Mouse (Mus musculus): ENCODE measurements around the gene Krt7. TPM values are rescaled to one million over a fixed set of nuclear protein-coding genes. Genes with fewer than 3 reads are reported as not detected.

Gene Krt7
- polyA plus RNA-seq, 1 experiment from 2014 or later: 131 TPM

DNA sequence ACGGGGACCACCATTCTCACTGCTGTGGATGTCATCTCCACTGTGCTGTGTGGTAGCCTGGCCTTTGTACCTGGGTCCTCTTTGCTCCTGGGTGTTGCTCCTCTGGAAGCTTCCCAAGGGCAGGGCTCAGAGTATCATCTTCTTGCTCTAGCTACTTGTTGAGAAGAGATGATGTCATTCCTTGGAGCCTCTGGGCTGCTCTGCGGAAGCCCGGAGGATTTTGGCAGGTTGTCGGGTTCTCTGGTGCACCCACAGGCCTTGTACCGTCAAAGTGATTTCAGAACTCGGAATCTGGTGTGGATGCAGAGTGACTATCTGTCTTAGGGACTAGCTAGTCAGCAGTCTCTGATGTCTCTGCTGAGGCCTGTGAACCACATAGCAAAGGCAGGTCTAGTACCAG is 25.8 kb upstream of the Krt7 start:
- ATAC-seq (ENCODE audit: insufficient number of reproducible peaks, insufficient read depth, low FRiP score, low read depth): no peak
- Histone ChIP-seq H3K4me3 (ENCODE audit: low read depth, low read length) (no peak overlapping the region), H3K9me3 (ENCODE audit: control insufficient read depth, low read depth, low read length) (no peaks in the 10 kb centered on the region), H3K4me1 (ENCODE audit: control insufficient read depth, insufficient read depth, low read length) (peaks cover 9% of the 10 kb centered on the region; the same call in 1 of the 2 replicates), H3K27ac (ENCODE audit: low read length) (no peak overlapping the region), H3K27me3 (ENCODE audit: control insufficient read depth, insufficient read depth, low read length) (no peaks in the 10 kb centered on the region), H3K4me2 (replicated peaks; ENCODE audit: low read depth, low read length) (no peak overlapping the region), H3K9ac (replicated peaks; ENCODE audit: low read depth, low read length) (no peak overlapping the region), H3K36me3 (ENCODE audit: control insufficient read depth, insufficient read depth, low read length) (no peaks in the 10 kb centered on the region)
- 81% methylated on average over 6 of the region's 6 CpGs for WGBS

DNA sequence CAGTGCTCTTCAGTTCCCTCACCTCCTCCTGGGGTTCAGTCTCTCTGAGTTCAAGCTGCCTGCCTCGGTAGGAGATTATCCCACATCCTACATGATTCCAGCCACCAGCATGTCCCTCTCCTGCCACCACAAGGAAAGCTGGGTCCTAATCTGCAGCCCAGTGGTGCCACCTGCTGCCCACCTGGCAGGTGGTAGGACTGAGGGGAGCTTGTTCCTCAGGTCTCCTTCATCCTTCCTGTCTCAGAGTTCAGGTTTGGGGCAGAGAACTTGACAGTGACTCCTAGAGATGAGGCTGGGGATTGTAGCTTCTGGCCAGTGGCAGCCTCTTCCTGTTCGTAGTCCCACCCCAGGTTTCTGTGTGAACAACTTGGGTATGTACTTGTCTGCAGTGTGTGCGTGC is 23.7 kb upstream of the Krt7 start:
- Histone ChIP-seq H3K9ac (replicated peaks; ENCODE audit: low read depth, low read length) (no peak overlapping the region), H3K4me1 (ENCODE audit: control insufficient read depth, insufficient read depth, low read length) (peaks cover 6% of the 10 kb centered on the region; the same call in 1 of the 2 replicates), H3K9me3 (ENCODE audit: control insufficient read depth, low read depth, low read length) (no peaks in the 10 kb centered on the region), H3K4me2 (replicated peaks; ENCODE audit: low read depth, low read length) (no peak overlapping the region), H3K27ac (ENCODE audit: low read length) (no peak overlapping the region), H3K36me3 (ENCODE audit: control insufficient read depth, insufficient read depth, low read length) (no peaks in the 10 kb centered on the region), H3K4me3 (ENCODE audit: low read depth, low read length) (no peak overlapping the region), H3K27me3 (ENCODE audit: control insufficient read depth, insufficient read depth, low read length) (no peaks in the 10 kb centered on the region)
- 55% methylated on average over 3 of the region's 3 CpGs for WGBS
- ATAC-seq (ENCODE audit: insufficient number of reproducible peaks, insufficient read depth, low FRiP score, low read depth): no peak

DNA sequence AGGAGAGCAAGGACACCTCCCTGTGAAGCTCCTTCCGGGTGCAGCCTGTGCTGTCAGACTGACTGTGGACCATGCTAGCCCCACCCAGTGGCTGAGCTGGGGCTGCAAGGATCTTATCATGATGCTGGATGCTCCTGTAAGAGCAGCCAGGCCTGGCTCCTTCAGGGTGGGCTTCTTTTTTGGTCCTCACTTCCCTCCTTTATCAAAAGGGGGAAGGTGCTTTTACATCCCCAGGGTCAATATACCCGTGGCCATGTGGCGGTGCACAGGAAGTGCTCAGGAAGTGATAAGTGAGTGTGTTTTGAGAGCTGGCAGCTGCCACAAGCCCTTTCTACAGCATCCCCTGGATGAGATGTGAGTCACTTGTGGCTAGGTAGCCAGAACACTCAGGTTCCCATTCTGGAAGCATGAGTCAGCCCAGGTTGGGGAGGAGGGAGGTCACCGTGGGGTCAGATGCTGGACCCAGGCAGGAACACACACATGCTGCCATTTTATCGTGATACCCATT is 22.8 kb upstream of the Krt7 start:
- ATAC-seq (ENCODE audit: insufficient number of reproducible peaks, insufficient read depth, low FRiP score, low read depth): 0 out of 2 replicates have a peak, but pooled peaks have one; percentile 31
- Histone ChIP-seq H3K36me3 (ENCODE audit: control insufficient read depth, insufficient read depth, low read length) (no peaks in the 10 kb centered on the region), H3K4me3 (ENCODE audit: low read depth, low read length) (no peak overlapping the region), H3K4me1 (ENCODE audit: control insufficient read depth, insufficient read depth, low read length) (peaks cover 6% of the 10 kb centered on the region; the same call in 1 of the 2 replicates), H3K27ac (ENCODE audit: low read length) (no peak overlapping the region), H3K27me3 (ENCODE audit: control insufficient read depth, insufficient read depth, low read length) (no peaks in the 10 kb centered on the region), H3K9me3 (ENCODE audit: control insufficient read depth, low read depth, low read length) (no peaks in the 10 kb centered on the region), H3K9ac (replicated peaks; ENCODE audit: low read depth, low read length) (no peak overlapping the region), H3K4me2 (replicated peaks; ENCODE audit: low read depth, low read length) (no peak overlapping the region)
- 34% methylated on average over 5 of the region's 5 CpGs for WGBS

DNA sequence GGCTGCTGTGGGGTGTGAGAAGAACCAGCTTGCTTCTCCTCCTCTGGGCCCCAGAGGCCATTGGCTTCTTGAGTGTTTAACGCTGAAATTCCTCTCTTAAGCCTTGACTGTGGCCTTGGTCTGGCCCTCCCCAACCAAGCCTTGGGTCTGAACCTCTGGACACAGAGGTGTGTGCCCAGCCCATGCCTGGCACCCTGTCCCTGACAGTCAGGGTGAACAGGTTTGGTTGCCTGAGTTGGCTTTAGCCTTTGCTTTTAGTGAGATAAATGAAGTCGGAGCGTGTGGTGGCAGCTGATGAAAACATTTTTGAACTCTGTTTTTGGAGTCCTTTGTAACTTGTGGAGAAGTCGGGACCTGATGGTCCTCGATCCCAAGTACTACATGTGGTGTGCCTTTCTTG is 20.6 kb upstream of the Krt7 start:
- Histone ChIP-seq H3K9ac (replicated peaks; ENCODE audit: low read depth, low read length) (no peak overlapping the region), H3K4me1 (ENCODE audit: control insufficient read depth, insufficient read depth, low read length) (peaks cover 6% of the 10 kb centered on the region; the same call in 1 of the 2 replicates), H3K27ac (ENCODE audit: low read length) (no peak overlapping the region), H3K9me3 (ENCODE audit: control insufficient read depth, low read depth, low read length) (no peaks in the 10 kb centered on the region), H3K36me3 (ENCODE audit: control insufficient read depth, insufficient read depth, low read length) (no peaks in the 10 kb centered on the region), H3K4me2 (replicated peaks; ENCODE audit: low read depth, low read length) (no peak overlapping the region), H3K4me3 (ENCODE audit: low read depth, low read length) (no peak overlapping the region), H3K27me3 (ENCODE audit: control insufficient read depth, insufficient read depth, low read length) (no peaks in the 10 kb centered on the region)
- ATAC-seq (ENCODE audit: insufficient number of reproducible peaks, insufficient read depth, low FRiP score, low read depth): no peak
- 77% methylated on average over 5 of the region's 5 CpGs for WGBS

DNA sequence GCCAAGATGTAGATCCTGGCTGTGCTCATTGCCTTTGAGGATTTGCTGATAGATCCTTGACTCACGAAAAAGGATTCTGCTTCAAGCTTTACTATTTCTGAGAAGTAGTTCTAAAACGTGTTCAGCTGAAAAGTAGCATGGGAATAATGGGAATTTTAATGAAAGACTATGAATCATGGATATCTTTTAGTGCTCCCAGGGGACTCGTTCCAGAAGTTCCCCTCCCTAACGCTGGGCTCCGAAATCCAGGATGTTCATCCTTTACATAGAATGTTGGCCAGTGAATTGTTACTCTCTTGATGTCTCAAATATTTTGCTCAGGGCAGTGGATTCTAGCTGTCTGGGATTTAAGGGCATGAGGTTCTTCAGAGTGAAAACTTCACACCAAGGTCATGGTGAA is 18.6 kb upstream of the Krt7 start:
- Histone ChIP-seq H3K27me3 (ENCODE audit: control insufficient read depth, insufficient read depth, low read length) (no peaks in the 10 kb centered on the region), H3K27ac (ENCODE audit: low read length) (no peak overlapping the region), H3K9me3 (ENCODE audit: control insufficient read depth, low read depth, low read length) (no peaks in the 10 kb centered on the region)

DNA sequence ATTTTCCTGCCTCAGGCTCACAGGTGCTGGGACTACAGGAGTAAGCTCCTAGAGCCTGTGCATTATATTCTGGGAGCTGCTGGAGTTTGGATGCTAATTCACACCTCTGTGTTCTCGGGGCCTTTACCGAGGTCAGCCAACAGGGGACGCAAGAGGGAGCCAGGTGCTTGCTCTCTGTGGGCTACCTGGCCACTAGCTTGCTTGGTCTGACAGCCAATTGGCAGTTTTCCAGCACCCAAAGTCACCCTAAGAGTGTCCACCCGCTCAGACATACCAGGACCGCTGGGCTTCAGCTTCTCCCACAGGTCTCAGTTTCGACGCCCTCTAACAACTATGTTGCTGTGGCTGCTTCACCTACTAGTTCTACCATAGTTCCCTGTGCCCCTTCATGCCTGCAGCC is 15.9 kb upstream of the Krt7 start:
- no peak overlapping the region for H3K4me3 ChIP-seq (ENCODE audit: low read depth, low read length)
- no peak for ATAC-seq (ENCODE audit: insufficient number of reproducible peaks, insufficient read depth, low FRiP score, low read depth)
- H3K36me3 ChIP-seq (ENCODE audit: control insufficient read depth, insufficient read depth, low read length): no peaks in the 10 kb centered on the region
- H3K27ac ChIP-seq (ENCODE audit: low read length): no peak overlapping the region
- no peaks in the 10 kb centered on the region for H3K27me3 ChIP-seq (ENCODE audit: control insufficient read depth, insufficient read depth, low read length)
- H3K9ac ChIP-seq (replicated peaks; ENCODE audit: low read depth, low read length): no peak overlapping the region
- H3K4me2 ChIP-seq (replicated peaks; ENCODE audit: low read depth, low read length): no peak overlapping the region
- H3K4me1 ChIP-seq (ENCODE audit: control insufficient read depth, insufficient read depth, low read length): no peaks in the 10 kb centered on the region
- WGBS: 61% methylated on average over 7 of the region's 7 CpGs
- no peaks in the 10 kb centered on the region for H3K9me3 ChIP-seq (ENCODE audit: control insufficient read depth, low read depth, low read length)

More for the DNA sequence above, 18.6 kb upstream of the Krt7 start:
- 86% methylated on average over 5 of the region's 5 CpGs for WGBS
- H3K4me1 ChIP-seq (ENCODE audit: control insufficient read depth, insufficient read depth, low read length): peaks cover 6% of the 10 kb centered on the region; the same call in 1 of the 2 replicates
- H3K36me3 ChIP-seq (ENCODE audit: control insufficient read depth, insufficient read depth, low read length): no peaks in the 10 kb centered on the region
- ATAC-seq (ENCODE audit: insufficient number of reproducible peaks, insufficient read depth, low FRiP score, low read depth): no peak
- no peak overlapping the region for H3K4me3 ChIP-seq (ENCODE audit: low read depth, low read length)
- H3K4me2 ChIP-seq (replicated peaks; ENCODE audit: low read depth, low read length): no peak overlapping the region
- H3K9ac ChIP-seq (replicated peaks; ENCODE audit: low read depth, low read length): no peak overlapping the region

DNA sequence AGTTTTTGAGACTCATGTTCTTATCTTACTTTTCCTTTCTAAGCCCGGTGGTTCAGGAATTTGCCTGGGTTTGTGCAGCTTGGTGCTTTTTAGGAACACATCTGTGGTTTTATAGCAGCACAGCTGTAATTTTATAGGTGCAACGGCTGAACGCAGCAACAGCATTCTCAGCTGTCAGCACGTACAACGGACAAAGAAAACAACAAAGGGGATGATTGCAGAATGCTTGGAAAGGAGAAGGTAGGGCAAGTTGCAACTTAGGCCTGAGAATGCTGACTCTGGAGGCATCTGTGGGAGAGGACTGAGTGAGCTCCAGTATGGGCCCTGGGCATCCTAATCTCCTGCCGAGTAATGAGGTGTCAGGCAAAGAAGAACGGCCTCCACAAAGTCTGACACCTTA is 14.4 kb upstream of the Krt7 start:
- H3K27ac ChIP-seq (ENCODE audit: low read length): no peak overlapping the region
- no peak overlapping the region for H3K9ac ChIP-seq (replicated peaks; ENCODE audit: low read depth, low read length)
- no peak overlapping the region for H3K4me2 ChIP-seq (replicated peaks; ENCODE audit: low read depth, low read length)
- H3K36me3 ChIP-seq (ENCODE audit: control insufficient read depth, insufficient read depth, low read length): no peaks in the 10 kb centered on the region
- no peaks in the 10 kb centered on the region for H3K9me3 ChIP-seq (ENCODE audit: control insufficient read depth, low read depth, low read length)
- no peaks in the 10 kb centered on the region for H3K4me1 ChIP-seq (ENCODE audit: control insufficient read depth, insufficient read depth, low read length)
- WGBS: 53% methylated on average over 7 of the region's 7 CpGs
- no peak overlapping the region for H3K4me3 ChIP-seq (ENCODE audit: low read depth, low read length)
- ATAC-seq (ENCODE audit: insufficient number of reproducible peaks, insufficient read depth, low FRiP score, low read depth): no peak
- H3K27me3 ChIP-seq (ENCODE audit: control insufficient read depth, insufficient read depth, low read length): no peaks in the 10 kb centered on the region

DNA sequence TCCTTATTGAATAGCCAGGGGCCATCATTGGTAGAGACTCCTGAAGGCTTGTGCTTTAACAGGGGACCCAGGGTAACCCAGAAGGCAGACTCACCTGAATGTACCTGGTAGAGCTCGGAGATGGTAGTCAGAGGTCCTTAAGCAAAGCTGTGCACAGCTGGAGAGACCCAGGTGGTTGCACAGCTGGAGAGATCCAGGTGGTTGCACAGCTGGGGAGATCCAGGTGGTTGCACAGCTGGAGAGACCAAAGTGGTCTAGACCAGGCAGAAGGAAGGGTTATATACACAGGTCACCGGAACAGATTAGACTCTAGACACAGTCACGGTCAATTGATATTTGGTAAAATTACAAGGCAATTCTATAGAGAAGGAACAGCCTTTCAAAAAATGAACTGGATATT is 13.9 kb upstream of the Krt7 start:
- H3K36me3 ChIP-seq (ENCODE audit: control insufficient read depth, insufficient read depth, low read length): no peaks in the 10 kb centered on the region
- H3K4me2 ChIP-seq (replicated peaks; ENCODE audit: low read depth, low read length): no peak overlapping the region
- H3K4me3 ChIP-seq (ENCODE audit: low read depth, low read length): no peak overlapping the region
- H3K9me3 ChIP-seq (ENCODE audit: control insufficient read depth, low read depth, low read length): no peaks in the 10 kb centered on the region
- H3K27ac ChIP-seq (ENCODE audit: low read length): no peak overlapping the region
- no peaks in the 10 kb centered on the region for H3K27me3 ChIP-seq (ENCODE audit: control insufficient read depth, insufficient read depth, low read length)
- H3K4me1 ChIP-seq (ENCODE audit: control insufficient read depth, insufficient read depth, low read length): no peaks in the 10 kb centered on the region
- H3K9ac ChIP-seq (replicated peaks; ENCODE audit: low read depth, low read length): no peak overlapping the region
- no peak for ATAC-seq (ENCODE audit: insufficient number of reproducible peaks, insufficient read depth, low FRiP score, low read depth)
- WGBS: 67% methylated on average over 3 of the region's 3 CpGs

DNA sequence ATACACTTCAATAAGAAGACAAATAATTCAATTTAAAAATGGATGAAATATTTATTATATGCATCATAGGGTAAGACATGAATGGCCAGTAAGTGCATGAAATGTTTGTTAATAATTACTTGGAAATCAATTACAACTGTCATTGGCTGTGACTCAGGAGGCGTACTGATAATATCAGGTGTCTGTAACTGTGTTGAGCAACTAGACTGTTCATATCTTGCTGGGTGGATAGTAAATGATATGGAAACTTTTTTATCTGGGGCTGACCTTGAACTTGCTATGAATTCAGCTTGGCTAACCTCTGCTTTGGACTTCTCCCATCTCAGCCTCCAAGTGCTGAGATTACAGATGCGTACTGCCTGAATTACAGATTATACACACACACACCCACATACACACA is 13.2 kb upstream of the Krt7 start:
- no peaks in the 10 kb centered on the region for H3K4me1 ChIP-seq (ENCODE audit: control insufficient read depth, insufficient read depth, low read length)
- 74% methylated on average over 2 of the region's 2 CpGs for WGBS

More for the DNA sequence above, 13.2 kb upstream of the Krt7 start:
- Histone ChIP-seq H3K27me3 (ENCODE audit: control insufficient read depth, insufficient read depth, low read length) (no peaks in the 10 kb centered on the region), H3K4me2 (replicated peaks; ENCODE audit: low read depth, low read length) (no peak overlapping the region), H3K9ac (replicated peaks; ENCODE audit: low read depth, low read length) (no peak overlapping the region), H3K9me3 (ENCODE audit: control insufficient read depth, low read depth, low read length) (no peaks in the 10 kb centered on the region), H3K4me3 (ENCODE audit: low read depth, low read length) (no peak overlapping the region), H3K36me3 (ENCODE audit: control insufficient read depth, insufficient read depth, low read length) (no peaks in the 10 kb centered on the region), H3K27ac (ENCODE audit: low read length) (no peak overlapping the region)
- no peak for ATAC-seq (ENCODE audit: insufficient number of reproducible peaks, insufficient read depth, low FRiP score, low read depth)
